Mouse (Mus musculus) heart, postnatal 14 days (tissue): ENCODE measurements at regions not wholly inside any gene's neighbourhood (a gene's known extent, or its start where the extent isn't known, plus 50 kb on each side); places are given as distances from the start of the nearest gene placed in this dataset.
"Not testable (repeated sequence)": the region's sequence is repeated elsewhere in the genome, so short reads cannot be mapped to it uniquely, and the experiment has no call there.

Experiments
- DNase-seq, 2 experiments: peaks; one replicate each; pipeline ENCODE4 v3.0.0; 2021 to 2022
- intact Hi-C: fragments of 180-260 bp; cut with DNase I; formaldehyde crosslinking; loops from one replicate; pipeline ENCODE4 v1.15.1; 2025

GRCm38 (mm10) chr2:162867516-162868029 lies 63.8 kb upstream of the Srsf6 start:
- DNase-seq, result no peak
- intact Hi-C loops, result no loop called here

- DNase-seq, result no peak
- intact Hi-C loops, result no loop called here
Observed at GRCm38 (mm10) chr2:162866613-162867314, 64.6 kb upstream of the Srsf6 start.

- intact Hi-C loops, result no loop called here
- DNase-seq, result peak in 1 of 2 experiments; percentile 12
Observed at GRCm38 (mm10) chr2:162864571-162864970, 66.8 kb upstream of the Srsf6 start.

- DNase-seq, result peak; percentile 4
- intact Hi-C loops, result no loop called here
Observed at GRCm38 (mm10) chr2:162854606-162855005, 76.7 kb upstream of the Srsf6 start.

- DNase-seq, result peak; percentile 52 to 54
- intact Hi-C loops, result no loop called here
Observed at GRCm38 (mm10) chr2:162853576-162853975, 77.8 kb upstream of the Srsf6 start.

GRCm38 (mm10) chr2:162841761-162842160 lies 89.6 kb upstream of the Srsf6 start:
- DNase-seq, intact Hi-C loops: not testable (repeated sequence)

GRCm38 (mm10) chr2:162837776-162838175 lies 93.6 kb upstream of the Srsf6 start:
- DNase-seq, result no peak
- intact Hi-C loops, result no loop called here

- no peak for DNase-seq
- intact Hi-C loops, result no loop called here
Observed at GRCm38 (mm10) chr2:162833741-162834140, 97.6 kb upstream of the Srsf6 start.

GRCm38 (mm10) chr2:162818787-162819186 lies 112.5 kb upstream of the Srsf6 start:
- DNase-seq, result peak; percentile 8 to 31
- intact Hi-C loops, result no loop called here

GRCm38 (mm10) chr2:162814205-162814604 lies 117.1 kb upstream of the Srsf6 start:
- peak in 1 of 2 experiments; percentile 3 for DNase-seq
- intact Hi-C loops, result no loop called here

- intact Hi-C loops, result no loop called here
- DNase-seq, result no peak
Observed at GRCm38 (mm10) chr2:162807747-162808146, 123.6 kb upstream of the Srsf6 start.

GRCm38 (mm10) chr2:162796528-162796927 lies 134.8 kb upstream of the Srsf6 start:
- DNase-seq, result no peak
- intact Hi-C loops, result no loop called here

- no peak for DNase-seq
- intact Hi-C loops, result no loop called here
Observed at GRCm38 (mm10) chr2:162794285-162794684, 133.3 kb upstream of the Ptprt start.

- peak; percentile 31 to 44 for DNase-seq
- intact Hi-C loops, result no loop called here
Observed at GRCm38 (mm10) chr2:162791374-162792098, 130.6 kb upstream of the Ptprt start.

GRCm38 (mm10) chr2:162784176-162784813 lies 123.3 kb upstream of the Ptprt start:
- DNase-seq, result no peak
- intact Hi-C loops, result no loop called here

- intact Hi-C loops, result no loop called here
- no peak for DNase-seq
Observed at GRCm38 (mm10) chr2:162781599-162781998, 120.7 kb upstream of the Ptprt start.

GRCm38 (mm10) chr2:162776542-162776941 lies 115.6 kb upstream of the Ptprt start:
- intact Hi-C loops, result no loop called here
- no peak for DNase-seq

- intact Hi-C loops, result no loop called here
Observed at GRCm38 (mm10) chr2:162772520-162772919, 111.6 kb upstream of the Ptprt start.

GRCm38 (mm10) chr2:162769711-162770428 lies 108.9 kb upstream of the Ptprt start:
- intact Hi-C loops, result no loop called here
- no peak for DNase-seq

More at GRCm38 (mm10) chr2:162772520-162772919, 111.6 kb upstream of the Ptprt start:
- DNase-seq, result no peak

GRCm38 (mm10) chr2:162764059-162764458 lies 103.1 kb upstream of the Ptprt start:
- intact Hi-C loops, result no loop called here
- DNase-seq, result no peak

- intact Hi-C loops, result no loop called here
- DNase-seq, result no peak
Observed at GRCm38 (mm10) chr2:162740523-162740922, 79.6 kb upstream of the Ptprt start.
